Mouse (Mus musculus) embryonic fibroblast, embryonic 13.5 days (primary cell): ENCODE data around the gene Ehmt1. TPM values are rescaled to one million over a fixed set of nuclear protein-coding genes. Genes with fewer than 3 reads are reported as not detected.

Source experiments
- H3K27ac ChIP-seq: 2 replicates; pipeline ENCODE4 v1.5.1; 2012; ENCODE audit warnings: low read length, control low read depth, inconsistent platforms; ENCODE audit not compliant: insufficient read depth
- H3K4me1 ChIP-seq: 2 replicates; pipeline ENCODE4 v1.6.1; 2011; ENCODE audit warnings: low read length; ENCODE audit not compliant: control insufficient read depth, insufficient read depth
- H3K4me3 ChIP-seq: 2 replicates; pipeline ENCODE4 v1.5.1; 2011; ENCODE audit warnings: mild to moderate bottlenecking, control low read depth, low read length; ENCODE audit not compliant: insufficient read depth
- CTCF ChIP-seq: IDR thresholded peaks from 2 replicates; pipeline ENCODE4 v1.5.1; 2011; ENCODE audit warnings: mild to moderate bottlenecking, control low read depth, low read length, moderate library complexity, borderline replicate concordance; ENCODE audit not compliant: insufficient read depth
- POLR2A ChIP-seq: IDR thresholded peaks from 2 replicates; pipeline ENCODE4 v1.6.1; 2011; ENCODE audit warnings: low read depth, mild to moderate bottlenecking, control low read depth, low read length, moderate library complexity
- polyA plus RNA-seq: library from polyadenylated mRNA; stranded (reverse); fragments of >200 nt; gene quantifications from 2 replicates; pipeline ENCODE4 v1.2.4, GENCODE M21; 2011; ENCODE audit warnings: low read depth; ENCODE audit not compliant: missing spikeins, insufficient read length

The Ehmt1 gene
- polyA plus RNA-seq, 1 experiment: 65.5 TPM

- no peak for TF ChIP-seq CTCF
- no peak overlapping the region for H3K27ac ChIP-seq
Measured at GRCm38 (mm10) chr2:24894211-24894610, 25.2 kb downstream of the Ehmt1 start.

GRCm38 (mm10) chr2:24892318-24892717 lies 27.1 kb downstream of the Ehmt1 start:
- H3K4me1 ChIP-seq: peaks cover 11% of the 10 kb centered on the region
- H3K27ac ChIP-seq: no peak overlapping the region
- TF ChIP-seq POLR2A: no peak
- TF ChIP-seq CTCF: no peak
- H3K4me3 ChIP-seq: no peak overlapping the region

More at GRCm38 (mm10) chr2:24894211-24894610, 25.2 kb downstream of the Ehmt1 start:
- H3K4me1 ChIP-seq: peaks cover 17% of the 10 kb centered on the region
- H3K4me3 ChIP-seq: no peak overlapping the region

GRCm38 (mm10) chr2:24890541-24891447 lies 28.6 kb downstream of the Ehmt1 start:
- Histone ChIP-seq H3K4me3 (no peak overlapping the region), H3K27ac (no peak overlapping the region), H3K4me1 (peaks cover under 1% of the 10 kb centered on the region)
- TF ChIP-seq CTCF (no peak), POLR2A (no peak)

GRCm38 (mm10) chr2:24888895-24889294 lies 30.5 kb downstream of the Ehmt1 start:
- H3K4me1 ChIP-seq: no peaks in the 10 kb centered on the region; the same call in 1 of the 2 replicates
- no peak overlapping the region for H3K4me3 ChIP-seq
- H3K27ac ChIP-seq: peak overlapping the region; percentile 50
- TF ChIP-seq POLR2A (no peak), CTCF (no peak)

- H3K27ac ChIP-seq: no peak overlapping the region
- H3K4me1 ChIP-seq: no peaks in the 10 kb centered on the region
- TF ChIP-seq POLR2A: no peak
- no peak for TF ChIP-seq CTCF
- no peak overlapping the region for H3K4me3 ChIP-seq
Measured at GRCm38 (mm10) chr2:24880686-24881085, 38.7 kb downstream of the Ehmt1 start.

GRCm38 (mm10) chr2:24870952-24871351 lies 48.5 kb downstream of the Ehmt1 start:
- no peak overlapping the region for H3K4me3 ChIP-seq
- H3K27ac ChIP-seq: peak overlapping the region; percentile 34; the same call in 1 of the 2 replicates
- no peaks in the 10 kb centered on the region; the same call in 1 of the 2 replicates for H3K4me1 ChIP-seq
- TF ChIP-seq POLR2A (no peak), CTCF (no peak)

- H3K4me1 ChIP-seq: no peaks in the 10 kb centered on the region
- H3K27ac ChIP-seq: no peak overlapping the region
- no peak overlapping the region for H3K4me3 ChIP-seq
- TF ChIP-seq POLR2A: no peak
- no peak for TF ChIP-seq CTCF
Measured at GRCm38 (mm10) chr2:24863010-24863409, 56.4 kb downstream of the Ehmt1 start.

- H3K27ac ChIP-seq: no peak overlapping the region
- TF ChIP-seq CTCF: peak; percentile 52; the same call in 1 of the 2 replicates
- no peak for TF ChIP-seq POLR2A
- H3K4me1 ChIP-seq: no peaks in the 10 kb centered on the region
- H3K4me3 ChIP-seq: no peak overlapping the region
Measured at GRCm38 (mm10) chr2:24852408-24852807, 67.0 kb downstream of the Ehmt1 start.

- TF ChIP-seq CTCF (no peak), POLR2A (no peak)
- H3K4me3 ChIP-seq: no peak overlapping the region
Measured at GRCm38 (mm10) chr2:24846557-24846956, 72.9 kb downstream of the Ehmt1 start.

GRCm38 (mm10) chr2:24845256-24845655 lies 74.2 kb downstream of the Ehmt1 start:
- no peak for TF ChIP-seq POLR2A
- TF ChIP-seq CTCF: no peak
- H3K4me3 ChIP-seq: no peak overlapping the region
- H3K4me1 ChIP-seq: no peaks in the 10 kb centered on the region
- H3K27ac ChIP-seq: no peak overlapping the region

More at GRCm38 (mm10) chr2:24846557-24846956, 72.9 kb downstream of the Ehmt1 start:
- no peak overlapping the region for H3K27ac ChIP-seq
- no peaks in the 10 kb centered on the region for H3K4me1 ChIP-seq
